12 mouse cellular contexts compared by ENCODE assay signal in genomic region chr10:120564859-120565258, GRCm38 (mm10).
DNase-seq lines count a peak whose midpoint lies in the region; ATAC-seq and TF ChIP-seq lines count a peak whose summit lies in the region.
"Had no signal": no experiment of that assay in that cellular context is flagged by ENCODE, and none has a peak within 500 bp of the region (broad histone marks: within the 10 kb centered on the region; RNA-seq: fewer than 3 reads in every experiment).

No protein-coding gene starts in this region.

- H3K4me1 ChIP-seq in neural tube, embryonic 11.5 days (ENCODE audit: control insufficient read depth, insufficient read depth, low read length), result peaks cover 2% of the 10 kb centered on the region; the same call in 1 of the 2 replicates
- H3K4me1 ChIP-seq in forebrain, embryonic 14.5 days (ENCODE audit: control insufficient read depth, insufficient read depth, low read length), result no peaks in the 10 kb centered on the region; the same call in 1 of the 2 replicates
- peaks cover 10% of the 10 kb centered on the region; the same call in 1 of the 2 replicates for H3K4me1 ChIP-seq in limb, embryonic 14.5 days (ENCODE audit: control insufficient read depth, insufficient read depth, low read length)
- peaks cover 5% of the 10 kb centered on the region; the same call in 1 of the 2 replicates for H3K4me1 ChIP-seq in stomach, embryonic 16.5 days (ENCODE audit: control insufficient read depth, insufficient read depth, low read length)

- no peak for ATAC-seq in neural tube, embryonic 11.5 days (ENCODE audit: insufficient read depth, low FRiP score, low TSS enrichment)
- ATAC-seq in forebrain, embryonic 14.5 days, result no peak
- no peak for ATAC-seq in limb, embryonic 14.5 days (ENCODE audit: low FRiP score, low read depth)
- no peak for ATAC-seq in stomach, embryonic 16.5 days (ENCODE audit: insufficient read depth, low FRiP score)
- ATAC-seq in monocyte, adult 5-6 weeks (replicated peaks; ENCODE audit: insufficient number of reproducible peaks, low FRiP score, low TSS enrichment, poor library complexity, severe bottlenecking), result no peak
- ATAC-seq: lung, postnatal 0 days had no signal

- H3K4me2 ChIP-seq in neural tube, embryonic 11.5 days (ENCODE audit: low read depth), result peak overlapping the region; percentile 31
- H3K4me2 ChIP-seq in forebrain, embryonic 14.5 days (ENCODE audit: low read length), result peak overlapping the region; percentile 41
- H3K4me2 ChIP-seq in limb, embryonic 14.5 days (replicated peaks; ENCODE audit: low read depth, low read length, severe bottlenecking), result peak overlapping the region; percentile 10
- peak overlapping the region; percentile 13; the same call in 1 of the 2 replicates for H3K4me2 ChIP-seq in stomach, embryonic 16.5 days (ENCODE audit: low read depth, low read length)

- H3K9me3 ChIP-seq in neural tube, embryonic 11.5 days (ENCODE audit: control insufficient read depth, low read length), result no peaks in the 10 kb centered on the region
- H3K9me3 ChIP-seq in forebrain, embryonic 14.5 days (replicated peaks; ENCODE audit: control insufficient read depth, low read length), result no peaks in the 10 kb centered on the region
- no peaks in the 10 kb centered on the region for H3K9me3 ChIP-seq in limb, embryonic 14.5 days (ENCODE audit: control insufficient read depth, low read length)
- H3K9me3 ChIP-seq in stomach, embryonic 16.5 days (replicated peaks; ENCODE audit: control insufficient read depth, low read length), result no peaks in the 10 kb centered on the region

- no peak for TF ChIP-seq POLR2A in limb, embryonic 14.5 days (IDR thresholded peaks at IDR 0.05; ENCODE audit: borderline replicate concordance, extremely low read depth, insufficient read depth, insufficient read length)

- WGBS in neural tube, embryonic 11.5 days, result 21% methylated on average over 14 of the region's 14 CpGs
- 15% methylated on average over 14 of the region's 14 CpGs for WGBS in forebrain, embryonic 14.5 days
- WGBS in limb, embryonic 14.5 days, result 30% methylated on average over 14 of the region's 14 CpGs
- WGBS in stomach, embryonic 16.5 days, result 31% methylated on average over 14 of the region's 14 CpGs

- H3K4me3 ChIP-seq in neural tube, embryonic 11.5 days (ENCODE audit: low read depth, low read length), result no peak overlapping the region
- H3K4me3 ChIP-seq in forebrain, embryonic 14.5 days (ENCODE audit: low read depth, low read length), result no peak overlapping the region
- H3K4me3 ChIP-seq in limb, embryonic 14.5 days (replicated peaks; ENCODE audit: low read length), result no peak overlapping the region
- H3K4me3 ChIP-seq in stomach, embryonic 16.5 days (replicated peaks; ENCODE audit: low read length), result no peak overlapping the region
- H3K4me3 ChIP-seq: erythroblast, embryonic 14.5 days had no signal

- no peaks in the 10 kb centered on the region for H3K36me3 ChIP-seq in neural tube, embryonic 11.5 days (ENCODE audit: control insufficient read depth, insufficient read depth, low read length)
- no peaks in the 10 kb centered on the region for H3K36me3 ChIP-seq in forebrain, embryonic 14.5 days (ENCODE audit: control insufficient read depth, insufficient read depth, low read length)
- no peaks in the 10 kb centered on the region for H3K36me3 ChIP-seq in limb, embryonic 14.5 days (ENCODE audit: control insufficient read depth, insufficient read depth, low read length)
- H3K36me3 ChIP-seq in stomach, embryonic 16.5 days (ENCODE audit: control insufficient read depth, insufficient read depth, low read length), result no peaks in the 10 kb centered on the region

- no peaks in the 10 kb centered on the region for H3K27me3 ChIP-seq in neural tube, embryonic 11.5 days (ENCODE audit: control insufficient read depth, insufficient read depth, low read length)
- no peaks in the 10 kb centered on the region for H3K27me3 ChIP-seq in forebrain, embryonic 14.5 days (replicated peaks; ENCODE audit: control insufficient read depth, insufficient read depth, low read length)
- H3K27me3 ChIP-seq in limb, embryonic 14.5 days (ENCODE audit: control insufficient read depth, insufficient read depth, low read length), result no peaks in the 10 kb centered on the region
- no peaks in the 10 kb centered on the region; the same call in 1 of the 2 replicates for H3K27me3 ChIP-seq in stomach, embryonic 16.5 days (ENCODE audit: control insufficient read depth, insufficient read depth, low read length)

- DNase-seq in neural tube, embryonic 11.5 days (ENCODE audit: low spot score), result no peak
- no peak for DNase-seq in neural tube, embryonic 10.5 days (ENCODE audit: extremely low spot score, low spot score)
- no peak for DNase-seq in forebrain, embryonic 14.5 days (ENCODE audit: low spot score)
- DNase-seq in limb, embryonic 14.5 days (ENCODE audit: low spot score), result no peak
- no peak for DNase-seq in left cerebral cortex, adult 9 months (ENCODE audit: low spot score in 2 of 2)
- DNase-seq: adrenal gland, postnatal 14 days; cerebellum, adult 11-12 months; layer of hippocampus, postnatal 36 days had no signal

- H3K9ac ChIP-seq in neural tube, embryonic 11.5 days (ENCODE audit: low read length), result no peak overlapping the region
- H3K9ac ChIP-seq in forebrain, embryonic 14.5 days (ENCODE audit: low read length), result peak overlapping the region; percentile 17; the same call in 1 of the 2 replicates
- no peak overlapping the region for H3K9ac ChIP-seq in limb, embryonic 14.5 days (ENCODE audit: low read depth, low read length, severe bottlenecking)
- H3K9ac ChIP-seq in stomach, embryonic 16.5 days (ENCODE audit: low read length), result no peak overlapping the region

- no peak overlapping the region for H3K27ac ChIP-seq in neural tube, embryonic 11.5 days (ENCODE audit: low read depth, low read length)
- no peak overlapping the region for H3K27ac ChIP-seq in forebrain, embryonic 14.5 days (ENCODE audit: low read depth, low read length)
- no peak overlapping the region for H3K27ac ChIP-seq in limb, embryonic 14.5 days (replicated peaks; ENCODE audit: low read depth, low read length)
- no peak overlapping the region for H3K27ac ChIP-seq in stomach, embryonic 16.5 days (ENCODE audit: low read length)
